Mouse (Mus musculus) stomach, postnatal 0 days (tissue): Measurements from ENCODE around the gene Ldlrad3. TPM values are rescaled to one million over a fixed set of nuclear protein-coding genes. Genes with fewer than 3 reads are reported as not detected.

Source experiments
- ATAC-seq: fragments of 200-750 bp; cut with Nextera tagmentation; 2 replicates; pipeline ENCODE4 v1.8.0; 2017; ENCODE audit not compliant: low FRiP score, low TSS enrichment
- DNase-seq: peaks from one replicate; pipeline ENCODE4 v3.0.0-alpha.2; 2016; ENCODE audit warnings: low spot score
- H3K27ac ChIP-seq: fragments of 300-500 bp; sonication (generic); replicated peaks from 2 replicates; pipeline ENCODE4 v1.5.1; 2014; ENCODE audit warnings: mild to moderate bottlenecking, control low read depth
- H3K27me3 ChIP-seq: fragments of 300-500 bp; sonication (generic); 2 replicates; pipeline ENCODE4 v1.6.1; 2014; ENCODE audit warnings: low read length; ENCODE audit not compliant: control insufficient read depth, insufficient read depth
- H3K36me3 ChIP-seq: fragments of 300-500 bp; sonication (generic); 2 replicates; pipeline ENCODE4 v1.6.1; 2014; ENCODE audit warnings: low read length, mixed read lengths; ENCODE audit not compliant: control insufficient read depth, insufficient read depth
- H3K4me1 ChIP-seq: fragments of 300-500 bp; sonication (generic); replicated peaks from 2 replicates; pipeline ENCODE4 v1.6.1; 2014; ENCODE audit warnings: antibody characterized with exemption; ENCODE audit not compliant: control insufficient read depth, insufficient read depth
- H3K4me2 ChIP-seq: fragments of 300-500 bp; sonication (generic); replicated peaks from 2 replicates; pipeline ENCODE4 v1.6.1; 2014; ENCODE audit warnings: low read depth, mild to moderate bottlenecking, control low read depth, moderate library complexity
- H3K4me3 ChIP-seq: fragments of 300-500 bp; sonication (generic); 2 replicates; pipeline ENCODE4 v1.5.1; 2014; ENCODE audit warnings: low read depth, low read length, control low read depth
- H3K9ac ChIP-seq: fragments of 300-500 bp; sonication (generic); 2 replicates; pipeline ENCODE4 v1.6.1; 2014; ENCODE audit warnings: mild to moderate bottlenecking, low read length, control low read depth, mixed read lengths
- H3K9me3 ChIP-seq: fragments of 300-500 bp; sonication (generic); 2 replicates; pipeline ENCODE4 v1.6.1; 2016; ENCODE audit warnings: low read length; ENCODE audit not compliant: control insufficient read depth
- CTCF ChIP-seq: IDR thresholded peaks from 2 replicates; pipeline ENCODE4 v1.5.1; 2016; ENCODE audit warnings: antibody characterized with exemption, low read depth, mild to moderate bottlenecking, moderate library complexity
- EP300 ChIP-seq: optimal IDR thresholded peaks from 2 replicates; pipeline ENCODE3; 2016; ENCODE audit warnings: antibody characterized with exemption
- WGBS: fragments of 180-500 bp; shearing (Covaris S2); extraction: QIAGEN DNeasy Blood & Tissue Kit; methylation state at CpG from one replicate; pipeline ENCODE4 v1.1.7; 2014; 5-methylcytosine and 5-hydroxymethylcytosine counted together
- polyA plus RNA-seq: library from polyadenylated mRNA; unstranded; fragments of >200 nt; fragmentation: Nextera tagmentation; extraction: Ambion mirVana; gene quantifications from 2 replicates; pipeline ENCODE4 v1.2.1, GENCODE M21; 2015

Gene Ldlrad3
- polyA plus RNA-seq, 1 experiment from 2014 or later: 20.5 TPM

GRCm38 (mm10) chr2:102105454-102105853, 80.7 kb downstream of the Ldlrad3 start:
- no peak overlapping the region for H3K4me3 ChIP-seq
- no peaks in the 10 kb centered on the region; the same call in 1 of the 2 replicates for H3K36me3 ChIP-seq
- no peak overlapping the region for H3K4me2 ChIP-seq
- 0 out of 2 replicates have a peak, but pooled peaks have one; percentile 18 for ATAC-seq
- H3K9me3 ChIP-seq: no peaks in the 10 kb centered on the region
- TF ChIP-seq EP300 (no peak), CTCF (no peak)
- H3K27ac ChIP-seq: no peak overlapping the region
- 0 out of 2 replicates have a peak, but pooled peaks cover 2% of the 10 kb centered on the region for H3K4me1 ChIP-seq
- no peak overlapping the region for H3K9ac ChIP-seq
- H3K27me3 ChIP-seq: no peaks in the 10 kb centered on the region
- WGBS: 97% methylated on average over 2 of the region's 2 CpGs
- no peak for DNase-seq

GRCm38 (mm10) chr2:102103955-102104354, 82.2 kb downstream of the Ldlrad3 start:
- no peak overlapping the region for H3K4me3 ChIP-seq
- no peak overlapping the region for H3K9ac ChIP-seq
- H3K27ac ChIP-seq: no peak overlapping the region
- 75% methylated on average over 12 of the region's 12 CpGs for WGBS
- H3K9me3 ChIP-seq: no peaks in the 10 kb centered on the region
- no peak for ATAC-seq
- H3K36me3 ChIP-seq: no peaks in the 10 kb centered on the region; the same call in 1 of the 2 replicates
- 0 out of 2 replicates have a peak, but pooled peaks cover 2% of the 10 kb centered on the region for H3K4me1 ChIP-seq
- no peak for DNase-seq
- no peaks in the 10 kb centered on the region for H3K27me3 ChIP-seq
- no peak overlapping the region for H3K4me2 ChIP-seq
- no peak for TF ChIP-seq CTCF
- no peak for TF ChIP-seq EP300

- Histone ChIP-seq H3K4me3 (no peak overlapping the region), H3K27me3 (no peaks in the 10 kb centered on the region), H3K4me2 (no peak overlapping the region), H3K4me1 (no peaks in the 10 kb centered on the region), H3K9ac (no peak overlapping the region), H3K9me3 (no peaks in the 10 kb centered on the region), H3K36me3 (no peaks in the 10 kb centered on the region; the same call in 1 of the 2 replicates), H3K27ac (0 out of 2 replicates have a peak overlapping the region, but pooled peaks have one; percentile 18)
- WGBS: 51% methylated on average over 4 of the region's 4 CpGs
- TF ChIP-seq EP300 (no peak), CTCF (no peak)
- DNase-seq (no peak), ATAC-seq (no peak)
Measured at GRCm38 (mm10) chr2:102100490-102100889, 85.7 kb downstream of the Ldlrad3 start.

- WGBS: 58% methylated on average over 14 of the region's 14 CpGs
Measured at GRCm38 (mm10) chr2:102099702-102100450, 86.3 kb downstream of the Ldlrad3 start.

DNA sequence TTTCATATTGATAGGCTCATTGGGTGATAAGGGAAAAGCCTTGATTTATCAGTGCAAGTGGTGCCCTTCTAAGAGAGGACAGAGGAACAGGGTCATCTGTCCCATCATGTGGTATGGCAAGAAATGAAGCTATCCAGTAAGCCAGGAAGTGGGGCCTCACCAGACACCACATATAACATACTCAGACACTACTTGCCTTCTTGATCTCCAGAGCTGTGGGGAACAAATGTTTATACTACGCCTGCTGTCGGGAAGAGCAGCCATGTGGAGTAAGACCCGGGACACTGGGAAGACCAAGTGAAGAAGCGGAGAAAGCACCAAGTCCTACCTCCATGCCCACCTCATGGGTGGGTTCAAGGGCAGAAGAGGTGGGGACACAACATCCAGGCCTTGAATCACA, 86.9 kb downstream of the Ldlrad3 start:
- ATAC-seq: no peak
- DNase-seq: no peak
- Histone ChIP-seq H3K9ac (no peak overlapping the region), H3K4me3 (no peak overlapping the region), H3K27ac (no peak overlapping the region), H3K27me3 (no peaks in the 10 kb centered on the region), H3K4me1 (no peaks in the 10 kb centered on the region), H3K36me3 (no peaks in the 10 kb centered on the region; the same call in 1 of the 2 replicates), H3K4me2 (no peak overlapping the region), H3K9me3 (no peaks in the 10 kb centered on the region)
- no peak for TF ChIP-seq EP300
- TF ChIP-seq CTCF: no peak
- 67% methylated on average over 4 of the region's 4 CpGs for WGBS

More at GRCm38 (mm10) chr2:102099702-102100450, 86.3 kb downstream of the Ldlrad3 start:
- Histone ChIP-seq H3K36me3 (no peaks in the 10 kb centered on the region; the same call in 1 of the 2 replicates), H3K4me2 (no peak overlapping the region), H3K9me3 (no peaks in the 10 kb centered on the region), H3K27me3 (no peaks in the 10 kb centered on the region), H3K4me1 (no peaks in the 10 kb centered on the region), H3K4me3 (no peak overlapping the region), H3K9ac (no peak overlapping the region), H3K27ac (no peak overlapping the region)
- DNase-seq (no peak), ATAC-seq (0 out of 2 replicates have a peak, but pooled peaks have one; percentile 21)
- TF ChIP-seq EP300: no peak
- no peak for TF ChIP-seq CTCF

- H3K9me3 ChIP-seq: no peaks in the 10 kb centered on the region
- no peaks in the 10 kb centered on the region for H3K27me3 ChIP-seq
- ATAC-seq (no peak), DNase-seq (no peak)
- no peak overlapping the region for H3K4me3 ChIP-seq
- no peaks in the 10 kb centered on the region for H3K36me3 ChIP-seq
- H3K27ac ChIP-seq: no peak overlapping the region
- no peaks in the 10 kb centered on the region for H3K4me1 ChIP-seq
- no peak overlapping the region for H3K4me2 ChIP-seq
- 65% methylated on average over 11 of the region's 11 CpGs for WGBS
- no peak overlapping the region for H3K9ac ChIP-seq
- no peak for TF ChIP-seq EP300
- TF ChIP-seq CTCF: no peak
Measured at GRCm38 (mm10) chr2:102094773-102095172, 91.4 kb downstream of the Ldlrad3 start.
